Mouse (Mus musculus) kidney, embryonic 14.5 days (tissue): ENCODE results near the gene Fam57a. TPM values are rescaled to one million over a fixed set of nuclear protein-coding genes. Genes with fewer than 3 reads are reported as not detected.

ENCODE experiments used
- ATAC-seq: fragments of 200-750 bp; cut with Nextera tagmentation; 2 replicates; pipeline ENCODE4 v1.8.0; 2017; ENCODE audit warnings: moderate number of reproducible peaks, mild to moderate bottlenecking, moderate TSS enrichment, moderate library complexity; ENCODE audit not compliant: low FRiP score, low TSS enrichment
- H3K27ac ChIP-seq: fragments of 300-500 bp; sonication (generic); 2 replicates; pipeline ENCODE4 v1.5.1; 2014; ENCODE audit warnings: low read depth, mild to moderate bottlenecking, low read length, moderate library complexity, mixed read lengths
- H3K27me3 ChIP-seq: fragments of 300-500 bp; sonication (generic); 2 replicates; pipeline ENCODE4 v1.6.1; 2014; ENCODE audit warnings: mild to moderate bottlenecking, low read length; ENCODE audit not compliant: control insufficient read depth, insufficient read depth
- H3K36me3 ChIP-seq: fragments of 300-500 bp; sonication (generic); 2 replicates; pipeline ENCODE4 v1.6.1; 2014; ENCODE audit warnings: low read length, mixed read lengths; ENCODE audit not compliant: control insufficient read depth, insufficient read depth
- H3K4me1 ChIP-seq: fragments of 300-500 bp; sonication (generic); 2 replicates; pipeline ENCODE4 v1.6.1; 2014; ENCODE audit warnings: low read length, mixed read lengths; ENCODE audit not compliant: control insufficient read depth, insufficient read depth
- H3K4me2 ChIP-seq: fragments of 300-500 bp; sonication (generic); replicated peaks from 2 replicates; pipeline ENCODE4 v1.6.1; 2014; ENCODE audit warnings: low read depth, mild to moderate bottlenecking, low read length
- H3K4me3 ChIP-seq: fragments of 300-500 bp; sonication (generic); 2 replicates; pipeline ENCODE4 v1.5.1; 2014; ENCODE audit warnings: mild to moderate bottlenecking, low read length
- H3K9ac ChIP-seq: fragments of 300-500 bp; sonication (generic); 2 replicates; pipeline ENCODE4 v1.6.1; 2014; ENCODE audit warnings: low read depth, mild to moderate bottlenecking, low read length, moderate library complexity
- H3K9me3 ChIP-seq: fragments of 300-500 bp; sonication (generic); 2 replicates; pipeline ENCODE4 v1.6.1; 2016; ENCODE audit warnings: low read length; ENCODE audit not compliant: control insufficient read depth
- WGBS: fragments of 180-500 bp; shearing (Covaris S2); extraction: QIAGEN DNeasy Blood & Tissue Kit; methylation state at CpG from one replicate; pipeline ENCODE4 v1.1.7; 2014; 5-methylcytosine and 5-hydroxymethylcytosine counted together
- polyA plus RNA-seq: library from polyadenylated mRNA; unstranded; fragments of >200 nt; fragmentation: Nextera tagmentation; extraction: Ambion mirVana; gene quantifications from 2 replicates; pipeline ENCODE4 v1.2.1, GENCODE M21; 2014

The Fam57a gene
- polyA plus RNA-seq, 1 experiment from 2014 or later: 26.5 TPM

DNA sequence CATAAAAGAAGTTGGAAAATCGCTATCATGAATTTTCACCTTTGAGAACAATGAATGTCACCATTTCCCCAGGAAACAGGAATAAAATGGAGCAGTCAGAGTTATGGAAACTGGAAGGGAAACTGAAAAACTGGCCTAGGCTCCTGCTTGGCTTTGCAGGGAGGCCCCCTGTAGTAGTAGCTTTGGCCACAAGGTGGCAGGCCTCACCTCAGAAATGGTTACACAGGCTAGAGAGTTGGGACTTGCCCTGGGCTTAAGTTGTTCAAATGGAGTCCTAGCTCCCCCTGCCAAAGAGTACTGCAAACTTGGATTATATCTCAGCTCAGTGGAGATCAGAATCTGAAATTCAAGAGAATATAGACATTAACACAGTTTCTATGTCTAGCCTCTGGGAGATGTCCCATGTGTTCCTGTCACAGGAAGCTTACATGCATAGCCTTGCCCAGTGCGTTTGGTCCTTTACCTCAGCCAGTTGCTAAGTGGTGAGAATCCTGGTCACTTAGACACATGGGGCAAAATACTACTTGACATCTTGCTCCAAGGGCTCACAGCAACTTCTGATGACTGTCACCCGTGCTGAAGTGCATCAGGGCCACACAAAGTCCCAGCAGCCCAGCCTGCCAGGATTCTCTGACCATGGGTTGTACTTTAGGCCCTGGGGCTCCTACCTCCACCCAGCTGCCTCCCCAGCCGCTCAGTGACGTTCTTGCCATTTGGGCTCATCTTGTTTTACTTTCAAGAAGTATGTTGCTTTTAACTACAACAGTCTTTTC is 73.9 kb downstream of the Fam57a start:
- H3K27ac ChIP-seq: no peak overlapping the region
- no peaks in the 10 kb centered on the region; the same call in 1 of the 2 replicates for H3K4me1 ChIP-seq
- H3K36me3 ChIP-seq: peaks cover 31% of the 10 kb centered on the region
- peak; percentile 87 for ATAC-seq
- no peaks in the 10 kb centered on the region for H3K9me3 ChIP-seq
- 37% methylated on average over 5 of the region's 5 CpGs for WGBS
- H3K4me2 ChIP-seq: no peak overlapping the region
- H3K4me3 ChIP-seq: no peak overlapping the region
- H3K9ac ChIP-seq: no peak overlapping the region
- H3K27me3 ChIP-seq: no peaks in the 10 kb centered on the region

DNA sequence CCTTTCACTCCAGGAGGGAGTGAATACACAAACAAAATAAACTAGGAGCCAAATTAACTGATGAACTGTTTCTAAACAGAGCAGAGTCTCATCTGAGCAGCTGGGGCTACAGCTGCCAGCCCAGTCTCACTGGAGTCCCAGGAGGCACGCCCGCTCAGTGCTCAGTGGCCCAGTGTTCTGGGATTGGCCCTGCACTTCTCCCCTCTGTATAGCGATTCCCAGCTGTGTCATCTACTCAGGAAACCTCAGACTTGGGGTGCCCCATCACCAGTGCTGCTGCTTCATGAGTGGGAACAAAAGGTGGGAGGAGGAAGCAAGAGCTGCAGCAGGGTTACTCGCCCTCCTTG is 74.4 kb downstream of the Fam57a start:
- Histone ChIP-seq H3K4me3 (no peak overlapping the region), H3K4me1 (no peaks in the 10 kb centered on the region; the same call in 1 of the 2 replicates), H3K27me3 (no peaks in the 10 kb centered on the region), H3K27ac (no peak overlapping the region), H3K4me2 (no peak overlapping the region), H3K36me3 (peaks cover 28% of the 10 kb centered on the region), H3K9me3 (no peaks in the 10 kb centered on the region), H3K9ac (no peak overlapping the region)
- WGBS: 77% methylated on average over 4 of the region's 4 CpGs
- ATAC-seq: peak; percentile 48; the same call in 1 of the 2 replicates

DNA sequence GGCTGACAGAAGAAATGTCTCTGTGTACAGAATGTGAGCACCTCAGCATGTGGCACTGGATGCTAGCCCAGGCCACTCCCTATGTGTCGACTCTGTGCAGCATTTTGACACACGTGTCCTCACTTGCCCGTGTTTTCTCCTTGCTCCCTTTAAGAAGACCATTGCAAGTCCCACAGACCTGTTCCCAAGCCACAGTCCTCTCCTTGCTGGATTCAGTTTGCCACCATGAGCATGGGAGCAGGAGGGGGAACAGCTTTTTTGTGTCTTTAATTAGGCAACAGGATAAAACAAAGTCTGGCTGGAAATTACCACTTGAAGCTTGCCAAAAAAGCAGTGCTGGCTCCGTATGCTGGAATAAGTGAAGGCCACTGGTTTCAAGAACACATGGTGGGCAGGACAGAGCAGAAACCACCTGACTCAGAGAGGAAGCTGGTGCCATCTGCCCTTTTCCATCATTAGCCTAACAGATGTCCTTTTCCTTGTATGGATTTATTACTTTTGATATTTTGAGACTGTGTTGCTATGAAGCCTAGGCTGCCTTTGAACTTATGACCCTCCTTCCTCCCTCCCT is 76.0 kb downstream of the Fam57a start:
- Histone ChIP-seq H3K27ac (no peak overlapping the region), H3K4me2 (no peak overlapping the region), H3K4me1 (no peaks in the 10 kb centered on the region; the same call in 1 of the 2 replicates), H3K9me3 (no peaks in the 10 kb centered on the region), H3K4me3 (no peak overlapping the region), H3K36me3 (peaks cover 14% of the 10 kb centered on the region; the same call in 1 of the 2 replicates), H3K27me3 (no peaks in the 10 kb centered on the region), H3K9ac (no peak overlapping the region)
- 53% methylated on average over 4 of the region's 4 CpGs for WGBS
- ATAC-seq: no peak

DNA sequence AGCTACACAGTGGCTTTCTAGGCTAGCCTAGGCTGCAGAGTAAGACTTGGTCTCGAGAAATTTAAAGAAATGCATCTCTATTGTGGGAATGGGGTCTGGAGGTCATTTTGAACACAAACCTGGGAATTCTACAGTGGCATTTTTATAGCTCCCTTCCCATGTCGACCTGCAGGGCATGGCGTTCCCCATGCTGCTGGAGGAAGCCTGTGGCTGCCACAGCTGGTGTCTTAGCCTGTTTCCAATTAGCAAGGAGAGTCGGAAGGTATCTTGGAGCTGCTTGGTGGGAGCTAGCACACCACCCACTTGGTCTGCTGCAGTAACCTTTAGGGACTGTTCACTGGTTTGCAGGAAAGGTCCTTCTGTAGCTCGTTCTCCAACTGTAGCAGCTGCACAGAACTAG is 76.7 kb downstream of the Fam57a start:
- no peaks in the 10 kb centered on the region for H3K9me3 ChIP-seq
- no peak overlapping the region for H3K4me2 ChIP-seq
- H3K9ac ChIP-seq: no peak overlapping the region
- ATAC-seq: no peak
- H3K4me1 ChIP-seq: no peaks in the 10 kb centered on the region; the same call in 1 of the 2 replicates
- no peak overlapping the region for H3K4me3 ChIP-seq
- H3K36me3 ChIP-seq: peaks cover 9% of the 10 kb centered on the region; the same call in 1 of the 2 replicates
- no peak overlapping the region for H3K27ac ChIP-seq
- H3K27me3 ChIP-seq: no peaks in the 10 kb centered on the region
- WGBS: 11% methylated on average over 5 of the region's 5 CpGs

DNA sequence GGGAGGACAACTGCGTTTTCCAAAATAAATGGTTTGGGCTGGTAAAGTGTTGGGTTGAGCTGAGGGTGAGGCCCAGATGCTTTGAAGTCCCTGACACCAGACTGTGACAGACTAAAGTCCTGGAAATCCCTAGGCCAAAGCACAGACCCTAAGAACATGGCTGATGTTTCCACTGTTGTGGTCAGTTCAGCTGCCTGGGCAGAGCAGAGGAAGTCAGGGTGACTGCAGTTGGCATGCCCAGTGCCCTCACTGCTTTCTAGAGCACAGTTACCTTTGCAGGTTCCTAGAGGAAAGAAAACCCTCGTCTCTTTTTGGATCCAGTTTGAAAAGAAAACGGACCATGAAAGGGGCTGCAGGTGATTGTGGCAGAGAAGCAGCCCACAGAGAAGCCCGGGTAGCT is 77.9 kb downstream of the Fam57a start:
- H3K9ac ChIP-seq: no peak overlapping the region
- no peak for ATAC-seq
- H3K4me2 ChIP-seq: no peak overlapping the region
- H3K4me3 ChIP-seq: no peak overlapping the region
- no peaks in the 10 kb centered on the region; the same call in 1 of the 2 replicates for H3K4me1 ChIP-seq
- peaks cover 4% of the 10 kb centered on the region; the same call in 1 of the 2 replicates for H3K36me3 ChIP-seq
- WGBS: 64% methylated on average over 4 of the region's 4 CpGs
- no peaks in the 10 kb centered on the region for H3K9me3 ChIP-seq
- H3K27ac ChIP-seq: no peak overlapping the region
- H3K27me3 ChIP-seq: no peaks in the 10 kb centered on the region

DNA sequence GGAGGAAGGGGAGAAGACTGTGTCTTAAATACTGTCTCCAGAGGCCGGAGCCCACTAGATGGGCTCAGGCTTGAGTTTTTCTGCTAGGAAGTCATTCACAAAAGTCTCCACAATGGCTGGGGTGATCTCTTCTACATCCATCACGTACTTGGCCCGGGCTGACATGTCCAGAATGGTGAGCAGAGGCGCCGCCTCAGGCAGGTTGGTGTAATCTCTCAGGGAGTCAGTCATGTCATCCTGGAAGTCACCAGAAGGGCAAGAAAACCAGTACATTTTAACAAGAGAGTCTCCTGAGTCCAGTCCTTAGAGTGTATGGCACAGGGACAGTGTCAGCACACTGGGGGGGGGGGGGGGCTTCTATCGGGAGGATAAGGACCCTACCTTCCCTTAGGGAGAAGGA is 79.0 kb downstream of the Fam57a start:
- WGBS: 78% methylated on average over 6 of the region's 6 CpGs
- Histone ChIP-seq H3K9me3 (no peaks in the 10 kb centered on the region), H3K4me2 (no peak overlapping the region), H3K9ac (no peak overlapping the region), H3K36me3 (peaks cover 4% of the 10 kb centered on the region; the same call in 1 of the 2 replicates), H3K4me3 (no peak overlapping the region), H3K27me3 (no peaks in the 10 kb centered on the region), H3K27ac (no peak overlapping the region), H3K4me1 (no peaks in the 10 kb centered on the region; the same call in 1 of the 2 replicates)
- ATAC-seq: no peak

DNA sequence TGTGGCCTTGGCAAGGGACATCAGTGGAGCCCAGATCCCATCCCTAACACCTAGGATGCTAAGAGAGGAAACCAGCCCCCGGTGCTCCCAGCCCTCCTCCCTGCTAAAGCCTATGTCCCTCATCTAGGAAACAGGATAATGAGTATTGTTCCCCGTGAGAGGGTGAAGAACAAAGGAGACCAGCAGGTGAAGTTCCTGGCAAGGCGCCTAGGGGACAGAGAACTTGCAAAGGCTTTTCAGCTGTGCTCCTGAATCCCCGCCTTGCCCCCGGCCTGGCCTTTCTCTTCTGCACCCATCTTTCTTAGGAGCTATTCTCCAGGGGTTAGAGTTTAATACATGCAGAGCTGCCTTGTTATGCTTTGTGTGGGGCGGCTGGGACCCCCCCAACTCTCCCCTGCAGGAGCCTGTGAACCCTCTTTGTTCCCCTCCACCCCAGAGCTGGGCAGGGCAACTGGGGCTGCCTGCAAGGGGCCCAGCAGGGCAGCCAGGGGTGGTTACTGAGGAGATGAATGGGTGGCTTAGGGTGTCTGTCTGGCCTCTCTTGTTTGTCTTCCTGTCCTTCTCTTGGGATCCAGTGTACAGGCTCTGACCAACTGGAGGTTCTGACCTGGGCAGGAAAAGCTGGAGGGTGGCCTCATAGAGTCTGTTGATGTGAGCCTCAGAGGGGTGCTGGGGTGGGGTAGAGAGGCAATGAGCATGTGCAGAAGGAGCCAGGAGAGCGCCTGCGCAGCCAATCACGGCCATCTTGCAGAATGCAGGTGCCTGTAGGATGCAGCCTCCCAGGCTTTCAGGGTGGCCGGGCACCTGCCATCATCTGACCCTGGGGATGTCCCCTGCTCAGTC is 81.0 kb downstream of the Fam57a start:
- H3K27me3 ChIP-seq: no peaks in the 10 kb centered on the region
- WGBS: 73% methylated on average over 10 of the region's 10 CpGs
- no peak overlapping the region for H3K27ac ChIP-seq
- H3K4me1 ChIP-seq: no peaks in the 10 kb centered on the region; the same call in 1 of the 2 replicates
- H3K36me3 ChIP-seq: peaks cover 4% of the 10 kb centered on the region; the same call in 1 of the 2 replicates
- H3K9me3 ChIP-seq: no peaks in the 10 kb centered on the region
- ATAC-seq: no peak
- no peak overlapping the region for H3K4me3 ChIP-seq
- H3K9ac ChIP-seq: no peak overlapping the region
- no peak overlapping the region for H3K4me2 ChIP-seq

DNA sequence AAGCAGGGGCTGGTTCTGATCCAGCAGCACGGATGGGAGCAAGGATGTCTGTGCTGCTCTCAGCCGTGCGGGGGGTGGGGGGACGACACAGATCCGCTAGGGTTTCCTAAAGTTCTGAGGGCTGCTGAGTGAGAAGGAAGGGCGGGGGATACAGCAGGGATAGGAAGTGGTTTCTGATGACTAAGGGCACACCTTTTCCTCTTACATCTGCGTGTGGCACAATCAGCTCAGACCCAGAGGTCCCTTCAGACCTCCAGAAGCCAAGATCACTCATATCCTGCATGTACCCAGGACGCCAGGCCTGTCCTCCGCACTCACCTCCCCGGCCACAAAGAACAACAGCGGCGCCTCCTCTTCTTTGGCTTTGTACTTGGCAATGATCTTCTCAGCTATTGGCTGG is 81.8 kb downstream of the Fam57a start:
- no peak overlapping the region for H3K4me3 ChIP-seq
- no peak overlapping the region for H3K4me2 ChIP-seq
- no peaks in the 10 kb centered on the region; the same call in 1 of the 2 replicates for H3K4me1 ChIP-seq
- no peak for ATAC-seq
- H3K9me3 ChIP-seq: no peaks in the 10 kb centered on the region
- no peak overlapping the region for H3K9ac ChIP-seq
- WGBS: 79% methylated on average over 12 of the region's 12 CpGs
- no peak overlapping the region for H3K27ac ChIP-seq
- H3K36me3 ChIP-seq: peaks cover 4% of the 10 kb centered on the region; the same call in 1 of the 2 replicates
- H3K27me3 ChIP-seq: no peaks in the 10 kb centered on the region
